In the genomic region with DNA sequence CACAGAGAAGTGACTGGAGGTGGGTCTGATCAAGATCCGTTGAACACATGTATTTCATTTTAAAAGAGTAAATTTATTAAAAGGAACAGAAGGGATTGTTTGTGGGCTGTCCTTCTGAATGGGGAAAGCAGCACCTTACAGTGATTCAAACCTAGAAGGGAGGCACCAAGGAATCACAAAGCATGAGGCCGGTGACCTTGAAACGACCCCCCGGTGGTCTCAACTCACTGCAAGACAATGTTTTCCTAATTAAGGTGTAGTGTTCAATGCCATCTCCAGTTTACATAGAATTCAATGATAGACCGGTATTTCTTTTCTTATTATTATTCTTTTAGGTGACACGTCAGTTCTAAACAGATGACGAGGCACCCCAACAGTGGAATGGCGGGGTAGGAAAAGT, we compare ENCODE assay signal across 23 mouse cellular contexts. TPM values are rescaled to one million over a fixed set of nuclear protein-coding genes. Genes with fewer than 3 reads are reported as not detected.
DNase-seq lines count a peak whose midpoint lies in the region; ATAC-seq and TF ChIP-seq lines count a peak whose summit lies in the region.
"Had no signal": no experiment of that assay in that cellular context is flagged by ENCODE, and none has a peak within 500 bp of the region (broad histone marks: within the 10 kb centered on the region; RNA-seq: fewer than 3 reads in every experiment).

No protein-coding gene starts in this region.

- 0 out of 2 replicates have a peak, but pooled peaks have one; percentile 12 for ATAC-seq in forebrain, embryonic 16.5 days
- no peak for ATAC-seq in neural tube, embryonic 15.5 days (ENCODE audit: low FRiP score)
- ATAC-seq: intestine, embryonic 16.5 days had no signal

- no peak overlapping the region for H3K4me3 ChIP-seq in layer of hippocampus, adult 2 months
- H3K4me3 ChIP-seq in forebrain, embryonic 16.5 days (replicated peaks; ENCODE audit: low read length) = no peak overlapping the region
- H3K4me3 ChIP-seq in neural tube, embryonic 15.5 days (replicated peaks) = no peak overlapping the region
- H3K4me3 ChIP-seq: embryonic facial prominence, embryonic 10.5 days; gastrocnemius, adult 2 months; heart, embryonic 12.5 days; hindbrain, embryonic 15.5 days had no signal

- peak overlapping the region; percentile 77 for H3K27ac ChIP-seq in layer of hippocampus, adult 2 months
- H3K27ac ChIP-seq in forebrain, embryonic 16.5 days (ENCODE audit: low read length) = peak overlapping the region; percentile 45
- H3K27ac ChIP-seq in neural tube, embryonic 15.5 days (replicated peaks) = no peak overlapping the region
- H3K27ac ChIP-seq: embryonic facial prominence, embryonic 10.5 days; gastrocnemius, adult 2 months; hindbrain, embryonic 15.5 days had no signal

- 46% methylated on average over 8 of the region's 8 CpGs for WGBS in forebrain, embryonic 16.5 days
- 60% methylated on average over 8 of the region's 8 CpGs for whole genome bisulfite sequencing in neural tube, embryonic 15.5 days

- H3K4me1 ChIP-seq in forebrain, embryonic 16.5 days (replicated peaks; ENCODE audit: control insufficient read depth, insufficient read depth, low read length) = peaks cover 18% of the 10 kb centered on the region
- H3K4me1 ChIP-seq in neural tube, embryonic 15.5 days = peaks cover 13% of the 10 kb centered on the region
- H3K4me1 ChIP-seq: heart, embryonic 12.5 days had no signal

- H3K27me3 ChIP-seq in forebrain, embryonic 16.5 days (replicated peaks; ENCODE audit: control insufficient read depth, insufficient read depth, low read length) = no peaks in the 10 kb centered on the region
- H3K27me3 ChIP-seq in neural tube, embryonic 15.5 days (replicated peaks) = no peaks in the 10 kb centered on the region
- H3K27me3 ChIP-seq: heart, embryonic 12.5 days; hindbrain, embryonic 15.5 days had no signal

- H3K4me2 ChIP-seq in forebrain, embryonic 16.5 days (ENCODE audit: low read length) = no peak overlapping the region
- H3K4me2 ChIP-seq in neural tube, embryonic 15.5 days = no peak overlapping the region
- H3K4me2 ChIP-seq: heart, embryonic 12.5 days had no signal

- TF ChIP-seq CTCF in layer of hippocampus, adult 2 months (conservative IDR thresholded peaks at IDR 0.05) = no peak

- no peaks in the 10 kb centered on the region for H3K36me3 ChIP-seq in forebrain, embryonic 16.5 days (ENCODE audit: control insufficient read depth, insufficient read depth)
- no peaks in the 10 kb centered on the region for H3K36me3 ChIP-seq in neural tube, embryonic 15.5 days
- H3K36me3 ChIP-seq: embryonic facial prominence, embryonic 10.5 days; G1E; heart, embryonic 12.5 days; hindbrain, embryonic 15.5 days had no signal

- DNase-seq in layer of hippocampus, adult 2 months (ENCODE audit: low spot score in 2 of 2) = no peak
- DNase-seq in layer of hippocampus, adult 9-10 months (ENCODE audit: low spot score) = no peak
- DNase-seq in ZHBTc4 (ENCODE audit: low read depth, low spot score) (peak; percentile 54), MN1 (ENCODE audit: low spot score) (no peak)
- DNase-seq: adrenal gland, adult 2 months; adrenal gland, postnatal 25 days; cerebellum, adult 2 months; cerebellum, postnatal 10 days; gastrocnemius, adult 2 months; gastrocnemius, postnatal 25 days had no signal

- H3K9ac ChIP-seq in forebrain, embryonic 16.5 days (replicated peaks; ENCODE audit: low read depth, low read length) = no peak overlapping the region
- no peak overlapping the region for H3K9ac ChIP-seq in neural tube, embryonic 15.5 days (replicated peaks)
- H3K9ac ChIP-seq: heart, embryonic 12.5 days; hindbrain, embryonic 15.5 days had no signal

- no peaks in the 10 kb centered on the region for H3K9me3 ChIP-seq in forebrain, embryonic 16.5 days (ENCODE audit: control insufficient read depth, low read length)
- no peaks in the 10 kb centered on the region for H3K9me3 ChIP-seq in neural tube, embryonic 15.5 days (replicated peaks)
- H3K9me3 ChIP-seq: embryonic facial prominence, embryonic 10.5 days; G1E; hindbrain, embryonic 15.5 days had no signal

RNA-seq across cellular contexts. Expression of gene Spata16, which starts 2.4 kb away (rescaled TPM):
- total RNA-seq in layer of hippocampus, adult 2 months (2021) = not detected
- polyA plus RNA-seq in forebrain, embryonic 16.5 days (2015; fragmentation: Nextera tagmentation; extraction: Ambion mirVana) = not detected in 2 replicates
- polyA plus RNA-seq in neural tube, embryonic 15.5 days (2015; fragmentation: Nextera tagmentation; extraction: Ambion mirVana) = not detected in 2 replicates
- total RNA-seq: adrenal gland, adult 2 months; adrenal gland, postnatal 25 days; G1E; gastrocnemius, adult 2 months; gastrocnemius, postnatal 25 days; granulocyte monocyte progenitor cell, adult 5-6 weeks; heart, adult 8-10 months; heart, postnatal 25 days had no signal
- polyA plus RNA-seq: adrenal gland, adult 2 months; cerebellum, adult 2 months; embryonic facial prominence, embryonic 10.5 days; embryonic facial prominence, embryonic 14.5 days; G1E; heart, embryonic 12.5 days; heart, embryonic 16.5 days; hindbrain, embryonic 11.5 days; hindbrain, embryonic 15.5 days; intestine, embryonic 16.5 days had no signal
